Mouse (Mus musculus) forebrain, embryonic 16.5 days (tissue): ENCODE measurements at regions not wholly inside any gene's neighbourhood (a gene's known extent, or its start where the extent isn't known, plus 50 kb on each side); places are given as distances from the start of the nearest gene placed in this dataset.

ENCODE experiments used
- ATAC-seq: fragments of 200-750 bp; cut with Nextera tagmentation; 2 replicates; pipeline ENCODE4 v1.8.0; 2017; ENCODE audit warnings: mild to moderate bottlenecking, moderate library complexity
- H3K27ac ChIP-seq: fragments of 300-500 bp; sonication (generic); 2 replicates; pipeline ENCODE4 v1.5.1; 2014; ENCODE audit warnings: low read length, control low read depth
- H3K27me3 ChIP-seq: fragments of 300-500 bp; sonication (generic); replicated peaks from 2 replicates; pipeline ENCODE4 v1.6.1; 2014; ENCODE audit warnings: low read length; ENCODE audit not compliant: control insufficient read depth, insufficient read depth
- H3K36me3 ChIP-seq: fragments of 300-500 bp; sonication (generic); 2 replicates; pipeline ENCODE4 v1.6.1; 2014; ENCODE audit not compliant: control insufficient read depth, insufficient read depth
- H3K4me1 ChIP-seq: fragments of 300-500 bp; sonication (generic); replicated peaks from 2 replicates; pipeline ENCODE4 v1.6.1; 2014; ENCODE audit warnings: low read length; ENCODE audit not compliant: control insufficient read depth, insufficient read depth
- H3K4me2 ChIP-seq: fragments of 300-500 bp; sonication (generic); 2 replicates; pipeline ENCODE4 v1.6.1; 2014; ENCODE audit warnings: mild to moderate bottlenecking, low read length, control low read depth
- H3K4me3 ChIP-seq: fragments of 300-500 bp; sonication (generic); replicated peaks from 2 replicates; pipeline ENCODE4 v1.5.1; 2014; ENCODE audit warnings: mild to moderate bottlenecking, low read length, control low read depth
- H3K9ac ChIP-seq: fragments of 300-500 bp; sonication (generic); replicated peaks from 2 replicates; pipeline ENCODE4 v1.6.1; 2014; ENCODE audit warnings: low read depth, low read length, control low read depth
- H3K9me3 ChIP-seq: fragments of 300-500 bp; sonication (generic); 2 replicates; pipeline ENCODE4 v1.6.1; 2016; ENCODE audit warnings: low read length; ENCODE audit not compliant: control insufficient read depth
- WGBS: fragments of 180-500 bp; shearing (Covaris S2); extraction: QIAGEN DNeasy Blood & Tissue Kit; methylation state at CpG from one replicate; pipeline ENCODE4 v1.1.7; 2014; 5-methylcytosine and 5-hydroxymethylcytosine counted together

- H3K4me3 ChIP-seq = no peak overlapping the region
- no peak overlapping the region for H3K4me2 ChIP-seq
- H3K36me3 ChIP-seq = no peaks in the 10 kb centered on the region
- no peaks in the 10 kb centered on the region for H3K4me1 ChIP-seq
- no peaks in the 10 kb centered on the region for H3K9me3 ChIP-seq
- no peaks in the 10 kb centered on the region for H3K27me3 ChIP-seq
- WGBS = 83% methylated on average over 8 of the region's 8 CpGs
- no peak overlapping the region for H3K27ac ChIP-seq
- ATAC-seq = no peak
- no peak overlapping the region for H3K9ac ChIP-seq
Measured at GRCm38 (mm10) chr15:63603100-63603714, 241.8 kb downstream of the Gsdmc2 start.

GRCm38 (mm10) chr15:63601543-63601942, 243.4 kb downstream of the Gsdmc2 start:
- WGBS = 50% methylated on average over 5 of the region's 5 CpGs
- no peak overlapping the region for H3K27ac ChIP-seq
- no peaks in the 10 kb centered on the region for H3K36me3 ChIP-seq
- no peak overlapping the region for H3K9ac ChIP-seq
- H3K27me3 ChIP-seq = no peaks in the 10 kb centered on the region
- H3K9me3 ChIP-seq = no peaks in the 10 kb centered on the region
- H3K4me2 ChIP-seq = no peak overlapping the region
- H3K4me1 ChIP-seq = no peaks in the 10 kb centered on the region
- peak; percentile 93 for ATAC-seq
- H3K4me3 ChIP-seq = no peak overlapping the region

- H3K27ac ChIP-seq = no peak overlapping the region
- no peak overlapping the region for H3K9ac ChIP-seq
- H3K27me3 ChIP-seq = no peaks in the 10 kb centered on the region
- ATAC-seq = no peak
- no peaks in the 10 kb centered on the region for H3K9me3 ChIP-seq
- H3K4me1 ChIP-seq = no peaks in the 10 kb centered on the region
- H3K4me3 ChIP-seq = no peak overlapping the region
- 96% methylated on average over 5 of the region's 5 CpGs for WGBS
- no peak overlapping the region for H3K4me2 ChIP-seq
- H3K36me3 ChIP-seq = no peaks in the 10 kb centered on the region
Measured at GRCm38 (mm10) chr15:63592758-63593463, 252.1 kb downstream of the Gsdmc2 start.

- 86% methylated on average over 2 of the region's 2 CpGs for WGBS
Measured at GRCm38 (mm10) chr15:63559293-63559692, 285.7 kb downstream of the Gsdmc2 start.

GRCm38 (mm10) chr15:63558691-63559090, 286.3 kb downstream of the Gsdmc2 start:
- WGBS = 92% methylated on average over 1 of the region's 1 CpGs
- Histone ChIP-seq H3K27ac (no peak overlapping the region), H3K4me3 (no peak overlapping the region), H3K4me1 (no peaks in the 10 kb centered on the region), H3K9me3 (no peaks in the 10 kb centered on the region), H3K27me3 (no peaks in the 10 kb centered on the region), H3K9ac (no peak overlapping the region), H3K4me2 (no peak overlapping the region), H3K36me3 (no peaks in the 10 kb centered on the region)
- no peak for ATAC-seq

More at GRCm38 (mm10) chr15:63559293-63559692, 285.7 kb downstream of the Gsdmc2 start:
- H3K27me3 ChIP-seq = no peaks in the 10 kb centered on the region
- H3K4me3 ChIP-seq = no peak overlapping the region
- H3K9ac ChIP-seq = no peak overlapping the region
- ATAC-seq = no peak
- no peaks in the 10 kb centered on the region for H3K4me1 ChIP-seq
- no peak overlapping the region for H3K27ac ChIP-seq
- no peak overlapping the region for H3K4me2 ChIP-seq
- no peaks in the 10 kb centered on the region for H3K9me3 ChIP-seq
- H3K36me3 ChIP-seq = no peaks in the 10 kb centered on the region

- no peak for ATAC-seq
- no peaks in the 10 kb centered on the region for H3K9me3 ChIP-seq
- no peak overlapping the region for H3K9ac ChIP-seq
- H3K27ac ChIP-seq = no peak overlapping the region
- no peaks in the 10 kb centered on the region for H3K27me3 ChIP-seq
- H3K36me3 ChIP-seq = no peaks in the 10 kb centered on the region
- 75% methylated on average over 3 of the region's 3 CpGs for WGBS
- no peaks in the 10 kb centered on the region for H3K4me1 ChIP-seq
- no peak overlapping the region for H3K4me3 ChIP-seq
- H3K4me2 ChIP-seq = no peak overlapping the region
Measured at GRCm38 (mm10) chr15:63557816-63558215, 287.2 kb downstream of the Gsdmc2 start.

- Histone ChIP-seq H3K36me3 (no peaks in the 10 kb centered on the region), H3K27me3 (no peaks in the 10 kb centered on the region), H3K4me2 (no peak overlapping the region), H3K9me3 (no peaks in the 10 kb centered on the region), H3K4me3 (no peak overlapping the region), H3K27ac (no peak overlapping the region), H3K9ac (no peak overlapping the region), H3K4me1 (no peaks in the 10 kb centered on the region)
- no peak for ATAC-seq
- WGBS = 56% methylated on average over 5 of the region's 5 CpGs
Measured at GRCm38 (mm10) chr15:63553597-63553996, 291.4 kb downstream of the Gsdmc2 start.

- 5% methylated on average over 12 of the region's 12 CpGs for WGBS
- Histone ChIP-seq H3K4me2 (peak overlapping the region; percentile 38), H3K9ac (no peak overlapping the region), H3K27me3 (no peaks in the 10 kb centered on the region), H3K27ac (peak overlapping the region; percentile 49), H3K4me3 (peak overlapping the region; percentile 10; the same call in 1 of the 2 replicates), H3K4me1 (peaks cover 13% of the 10 kb centered on the region), H3K9me3 (no peaks in the 10 kb centered on the region), H3K36me3 (no peaks in the 10 kb centered on the region)
- ATAC-seq = peak; percentile 96
Measured at GRCm38 (mm10) chr15:63532337-63533055, 312.5 kb downstream of the Gsdmc2 start.

- no peak overlapping the region for H3K9ac ChIP-seq
- peak; percentile 64 for ATAC-seq
- no peaks in the 10 kb centered on the region for H3K9me3 ChIP-seq
- peaks cover 9% of the 10 kb centered on the region for H3K4me1 ChIP-seq
- WGBS = 63% methylated on average over 2 of the region's 2 CpGs
- H3K27ac ChIP-seq = no peak overlapping the region
- H3K36me3 ChIP-seq = no peaks in the 10 kb centered on the region
- no peak overlapping the region for H3K4me3 ChIP-seq
- H3K4me2 ChIP-seq = no peak overlapping the region
- H3K27me3 ChIP-seq = no peaks in the 10 kb centered on the region
Measured at GRCm38 (mm10) chr15:63527318-63527717, 317.7 kb downstream of the Gsdmc2 start.
